Mouse (Mus musculus) hindlimb bud, embryonic 11.5 days (tissue): ENCODE data around the gene Otos.

Source experiments
- DNase-seq: peaks from one replicate; pipeline ENCODE4 v3.0.0-alpha.2; 2012; ENCODE audit warnings: low read depth, low spot score; ENCODE audit errors: extremely low spot score

Gene Otos

DNA sequence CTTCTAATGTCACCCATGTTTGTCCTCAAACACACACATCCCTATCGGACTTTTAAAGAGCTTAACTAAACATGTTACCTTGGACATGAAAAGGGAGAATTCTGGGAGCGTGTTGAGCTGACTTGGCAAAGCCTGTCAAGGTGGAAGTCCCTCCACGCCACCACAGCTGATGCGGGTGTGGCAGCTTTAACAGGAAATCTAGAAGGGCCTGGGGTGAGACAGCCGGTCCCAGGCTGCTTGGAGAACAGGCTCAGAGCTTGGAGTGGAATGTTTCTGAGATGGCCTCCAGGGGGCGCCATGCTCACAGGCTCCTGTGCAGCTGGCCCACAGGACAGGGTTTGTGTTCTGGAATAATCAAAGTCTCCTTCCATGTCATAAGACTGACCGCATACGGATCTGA is at the start of gene Otos:
TSS of gene Otos (minus strand) at position 169 of the 400 bp plus-strand sequence.
- DNase-seq: peak; percentile 46

DNA sequence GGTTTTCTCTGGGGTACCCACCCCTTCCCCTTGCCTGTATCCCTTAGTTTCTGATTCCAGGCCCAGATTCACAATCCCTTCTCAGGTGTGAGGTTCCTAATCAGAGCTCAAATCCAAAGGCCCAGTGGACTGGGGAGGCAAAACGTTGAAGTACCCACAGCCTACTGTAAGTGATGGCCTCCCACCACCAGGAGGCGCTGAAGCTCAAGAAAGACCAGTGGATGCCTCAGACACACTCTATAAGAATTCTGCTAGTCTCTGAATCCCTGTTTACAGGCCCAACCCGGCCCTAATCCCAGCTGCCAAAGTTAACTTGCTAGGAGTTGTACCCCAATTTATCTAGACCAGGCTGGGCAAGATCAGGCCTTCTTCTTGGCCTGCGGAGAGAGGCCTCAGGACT is 48.2 kb upstream of the Otos start:
- peak; percentile 56 for DNase-seq

DNA sequence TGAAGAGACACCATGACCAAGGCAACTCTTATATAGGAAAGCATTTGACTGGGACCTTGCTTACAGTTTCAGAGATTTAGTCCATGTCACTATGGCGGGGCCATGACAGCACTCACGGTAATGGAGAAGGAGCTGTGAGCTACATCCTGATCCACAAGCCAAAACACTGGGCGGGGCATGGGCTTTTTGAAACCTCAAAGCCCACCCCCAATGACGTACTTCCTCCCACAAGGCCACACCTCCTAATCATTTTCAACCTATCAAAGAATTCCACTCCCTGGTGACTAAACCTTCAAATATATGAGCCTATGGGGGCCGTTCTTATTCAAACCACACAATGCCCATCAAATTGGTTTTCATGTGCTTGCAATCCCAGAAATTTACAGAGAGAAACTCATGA is 47.1 kb upstream of the Otos start:
- no peak for DNase-seq

DNA sequence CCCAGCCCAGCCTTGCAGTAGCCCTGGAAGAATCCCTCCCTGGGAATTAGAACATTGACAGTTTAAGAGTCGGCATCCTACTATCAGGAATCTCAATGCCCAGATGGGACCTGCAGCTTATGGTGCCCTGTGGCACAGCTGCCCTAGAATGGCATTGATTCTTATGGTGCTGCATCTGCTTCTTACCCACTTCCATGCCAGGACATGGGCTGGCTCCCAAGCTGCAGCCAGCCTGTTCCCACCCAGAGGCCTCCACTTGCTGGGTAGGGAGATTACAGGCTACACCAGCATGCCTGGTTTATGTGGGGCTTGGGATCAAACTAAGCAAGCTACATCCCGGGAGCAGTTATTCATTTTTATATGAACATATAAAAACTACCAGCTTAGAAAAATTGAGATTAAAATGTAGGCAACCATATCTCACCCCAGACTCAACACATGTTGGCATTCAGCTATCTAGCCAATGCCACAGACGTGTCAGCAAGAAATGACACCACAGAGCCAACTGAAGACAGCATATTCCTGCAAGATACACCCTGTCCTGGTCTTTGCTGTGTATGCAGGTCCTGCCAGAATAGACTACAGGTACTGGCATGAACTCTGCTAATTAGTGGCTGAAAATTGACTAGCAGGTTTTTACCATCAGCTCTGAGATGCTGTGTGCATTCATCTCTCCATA is 42.7 kb upstream of the Otos start:
- no peak for DNase-seq

DNA sequence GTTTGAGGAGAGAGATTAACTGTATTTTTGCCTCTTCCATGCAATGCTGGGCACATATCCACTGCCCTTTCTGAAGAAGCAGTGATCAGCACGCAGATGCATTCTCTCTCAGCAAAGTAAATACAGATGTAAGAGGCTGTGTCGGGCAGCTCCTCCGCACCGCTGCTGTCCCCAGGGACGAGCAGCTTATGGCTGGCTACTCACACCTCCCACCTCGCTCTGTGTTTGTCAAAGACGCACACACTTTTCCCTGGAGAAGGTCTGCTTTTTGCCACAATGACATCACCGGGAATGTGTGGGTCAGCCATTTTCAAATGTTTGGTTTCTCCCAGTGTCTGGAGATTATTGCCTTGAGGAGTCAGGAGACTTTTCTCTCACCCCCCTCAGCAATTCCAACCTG is 38.4 kb upstream of the Otos start:
- no peak for DNase-seq

DNA sequence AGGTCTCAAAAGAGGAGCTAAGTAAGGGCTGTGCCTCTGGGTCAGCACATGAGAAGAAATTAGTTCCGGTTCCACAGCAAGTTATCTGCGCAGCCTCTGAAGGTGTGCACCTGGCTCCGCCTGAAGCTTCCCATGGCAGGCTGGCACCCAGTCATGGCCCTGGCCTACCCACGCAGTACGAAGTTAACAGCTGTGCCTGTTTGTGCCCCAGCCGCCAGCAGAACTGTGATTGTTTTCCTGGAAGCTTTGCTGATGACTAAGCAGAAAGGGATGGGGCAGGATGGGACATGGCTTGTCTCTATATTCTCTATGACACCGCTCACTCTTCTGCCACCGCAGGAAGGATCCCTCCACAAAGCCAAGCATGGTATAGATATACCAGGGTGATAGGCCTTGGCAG is 34.5 kb upstream of the Otos start:
- DNase-seq: no peak

DNA sequence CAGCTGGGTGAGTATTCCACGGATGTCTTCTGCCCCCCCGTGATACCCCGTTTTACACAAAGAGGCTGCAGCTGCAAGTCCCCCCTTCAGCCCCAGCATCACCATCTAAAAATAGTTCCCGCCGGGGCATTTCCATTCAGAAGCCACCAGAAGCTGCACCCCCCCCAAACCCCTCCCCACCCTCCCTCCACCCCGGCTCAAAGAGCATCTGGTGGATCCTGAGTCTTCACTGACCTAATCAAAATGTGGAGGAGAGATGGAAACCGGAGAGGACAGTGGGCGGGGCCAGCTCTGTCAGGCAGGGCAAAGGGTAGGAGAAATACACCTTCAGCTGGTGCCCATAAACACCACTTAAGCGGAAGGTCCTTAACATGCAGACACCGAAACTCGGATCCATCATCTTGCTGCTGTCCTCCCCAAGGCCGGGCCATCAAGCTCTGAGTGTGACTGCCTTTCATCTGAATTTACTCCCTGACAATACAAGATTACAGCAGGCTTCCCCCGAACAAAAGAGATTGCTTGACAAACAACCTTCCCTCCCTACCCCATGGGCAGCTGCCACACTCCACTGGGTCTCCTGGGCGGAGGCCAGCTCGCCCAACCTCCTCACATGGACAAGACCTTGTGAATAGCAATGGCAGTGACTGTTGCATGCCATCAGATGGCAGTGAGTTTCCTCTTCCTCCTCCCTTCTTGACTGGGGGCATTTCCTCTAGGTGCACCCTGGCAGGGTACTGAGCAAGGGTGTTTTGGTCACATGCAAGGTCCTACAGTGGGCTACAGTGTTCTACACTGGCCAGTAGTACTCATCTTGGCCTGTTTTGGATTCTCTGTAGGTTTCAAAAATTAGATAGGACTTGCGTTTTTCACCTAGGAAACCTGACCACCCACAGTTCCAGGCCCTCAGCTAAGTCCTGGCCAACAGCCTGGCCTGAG is 32.3 kb upstream of the Otos start:
- DNase-seq: no peak

DNA sequence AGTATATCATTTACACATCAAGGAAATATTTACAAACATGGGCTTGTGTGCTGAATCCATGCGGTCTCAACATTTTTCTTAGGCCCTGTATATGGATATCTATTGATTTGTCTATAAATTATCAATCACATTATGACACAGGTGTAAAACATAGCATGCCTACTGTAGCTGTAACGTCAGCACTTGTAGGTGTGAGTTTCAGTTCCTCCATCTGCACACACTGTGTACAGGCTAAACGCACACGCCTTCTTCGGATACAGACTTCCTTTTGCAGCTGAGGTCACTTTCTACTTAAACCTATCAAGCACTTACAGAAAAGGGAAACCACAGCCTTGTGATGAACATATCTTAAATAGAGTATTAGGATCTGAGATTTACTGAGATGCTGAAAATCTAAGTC is 30.1 kb upstream of the Otos start:
- DNase-seq: no peak

DNA sequence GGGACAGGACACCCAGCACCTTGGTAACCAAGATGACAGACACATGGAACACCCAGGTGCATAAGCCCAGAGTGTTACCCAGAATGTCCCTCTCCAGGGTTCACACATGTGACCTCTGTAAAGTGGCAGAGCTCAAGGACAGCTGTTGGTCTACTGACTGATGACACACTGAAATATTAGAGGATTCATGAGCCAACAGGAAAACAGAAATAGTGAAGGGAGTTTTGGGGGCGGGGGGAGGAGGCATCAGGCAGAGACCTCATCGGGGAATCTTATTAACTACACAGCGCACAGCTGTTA is 28.0 kb upstream of the Otos start:
- no peak for DNase-seq

DNA sequence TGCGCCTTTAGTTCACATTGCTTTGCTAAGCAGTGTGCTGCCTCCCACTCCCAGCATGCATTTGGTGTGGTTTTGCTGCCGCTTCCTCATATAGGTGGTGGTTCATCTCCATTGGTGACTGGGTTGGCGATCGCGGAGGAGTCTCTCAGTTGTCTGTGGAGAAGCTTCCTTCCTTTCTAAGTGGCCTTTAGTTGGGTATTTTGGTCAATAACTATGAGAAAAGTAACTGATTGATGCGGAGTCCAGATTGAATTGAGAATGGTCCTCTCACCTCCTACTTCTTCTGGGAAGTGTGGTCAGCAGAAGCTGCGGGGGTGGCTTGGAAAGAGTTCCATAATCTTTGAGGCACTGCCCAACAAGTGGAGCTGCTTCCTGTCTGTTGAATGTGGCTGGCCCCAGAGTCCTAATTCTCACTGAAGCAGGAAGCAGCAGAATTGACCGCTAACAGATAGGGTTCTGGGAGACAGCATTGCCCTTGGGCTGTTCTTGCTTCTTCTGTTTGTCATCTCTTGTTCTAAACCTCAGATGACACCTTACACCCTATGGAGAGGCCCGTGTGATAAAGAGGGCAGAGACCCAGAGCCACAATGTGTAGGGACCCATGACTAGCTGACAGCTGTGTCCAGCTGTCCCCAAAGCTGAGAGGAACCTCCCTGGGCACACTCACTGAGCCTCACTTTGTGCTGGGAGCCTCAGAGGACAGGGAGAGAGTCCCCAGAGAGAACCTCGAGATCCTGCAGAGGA is 27.5 kb upstream of the Otos start:
- DNase-seq: no peak

DNA sequence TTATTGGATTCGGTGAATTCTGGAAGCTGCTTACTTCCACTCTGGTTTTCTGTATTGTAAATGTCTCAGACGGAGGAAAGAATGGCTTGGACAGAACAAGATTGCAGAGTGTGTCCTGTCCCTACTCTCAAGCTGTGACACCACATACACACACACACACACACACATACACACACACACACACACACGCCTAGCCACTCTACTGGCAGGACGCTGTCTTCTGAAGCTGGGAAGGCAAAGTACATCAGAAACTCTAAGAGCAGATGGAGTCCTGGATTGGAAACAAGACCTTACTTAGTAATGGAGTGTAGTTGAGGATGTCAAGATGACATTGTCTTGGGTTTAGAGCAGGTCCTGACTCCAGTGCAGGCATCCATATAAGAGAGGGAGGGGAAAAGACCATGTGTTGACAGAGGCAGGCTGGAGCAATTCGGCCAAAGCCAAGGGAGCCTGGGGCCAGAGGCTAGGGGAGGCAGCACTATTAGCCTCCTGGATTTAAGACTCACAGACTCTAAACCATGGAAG is 24.7 kb upstream of the Otos start:
- no peak for DNase-seq

DNA sequence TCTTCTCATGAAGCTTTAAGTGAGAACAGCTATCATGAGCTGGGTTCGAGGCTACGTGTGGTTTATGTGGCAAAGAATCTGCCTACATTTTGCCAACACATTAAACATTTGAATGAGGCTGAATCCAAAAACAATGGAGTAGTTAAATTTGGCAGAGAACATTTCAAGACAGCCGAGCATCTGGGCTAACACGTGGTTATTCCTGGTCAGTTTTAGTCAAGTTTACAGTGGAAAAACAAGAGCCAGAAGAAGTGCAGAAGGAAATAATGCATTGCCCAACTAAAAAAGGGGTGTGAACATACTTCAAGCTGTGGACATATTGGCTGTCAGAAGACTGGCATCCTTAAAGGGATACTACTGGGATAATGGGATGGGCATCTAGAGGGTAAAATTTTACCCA is 22.7 kb upstream of the Otos start:
- no peak for DNase-seq

DNA sequence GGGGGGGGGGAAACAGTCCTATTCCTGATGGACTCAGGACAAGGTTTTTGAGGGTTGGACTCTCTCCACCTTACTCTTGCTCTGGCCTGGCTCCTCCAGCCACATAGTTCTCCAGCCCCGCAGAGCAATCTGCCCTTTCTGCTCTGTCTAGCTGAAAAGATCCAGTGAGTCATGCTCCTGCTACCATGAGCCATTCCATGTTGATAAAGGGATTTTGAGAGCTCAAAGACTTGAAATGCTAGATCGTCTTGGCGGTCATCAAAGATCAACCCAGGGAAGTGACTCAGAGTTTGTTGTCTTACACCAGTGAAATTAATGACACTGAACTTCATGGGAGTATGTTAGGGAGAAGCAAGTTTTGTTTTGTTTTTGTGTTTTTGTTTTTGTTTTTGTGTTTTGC is 20.8 kb upstream of the Otos start:
- DNase-seq: no peak

DNA sequence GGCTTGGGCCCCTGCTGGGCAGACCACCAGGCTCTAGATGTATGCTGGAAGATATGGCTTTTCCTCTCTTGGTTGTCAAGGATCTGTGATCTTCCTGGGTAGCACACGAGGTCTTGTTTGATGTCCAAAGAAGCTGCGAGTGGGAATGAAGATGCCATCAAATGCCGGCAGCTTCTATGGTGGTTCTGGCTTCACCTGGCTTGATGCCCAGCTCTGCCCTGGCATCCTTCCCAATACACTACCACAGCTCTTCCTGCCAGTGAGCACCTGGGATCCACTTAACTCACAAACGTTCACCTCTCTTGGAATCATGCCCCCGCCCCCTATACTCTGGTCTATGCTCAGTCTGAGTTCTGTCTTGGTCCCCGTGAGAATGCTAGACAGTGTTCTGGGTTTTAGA is 18.5 kb upstream of the Otos start:
- DNase-seq: no peak

DNA sequence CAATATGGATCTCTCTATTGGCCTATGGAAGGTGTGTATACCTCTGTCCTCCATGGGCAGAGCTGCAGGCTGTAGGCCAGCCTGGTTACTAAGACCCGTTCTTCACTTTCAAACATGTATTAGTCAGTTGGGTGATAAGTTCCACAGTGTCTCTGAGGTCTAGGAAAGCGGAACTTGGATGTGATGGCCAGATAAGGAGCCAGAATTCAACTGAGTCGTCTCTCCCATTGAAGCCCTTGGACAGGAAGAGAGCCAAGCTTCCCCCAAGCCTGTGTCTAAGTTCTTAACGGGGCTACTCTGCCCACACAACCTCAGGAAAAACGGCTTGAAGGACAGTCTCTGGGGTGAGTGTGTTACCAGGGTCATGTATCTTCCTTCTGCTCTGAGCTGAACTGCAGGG is 10.8 kb upstream of the Otos start:
- DNase-seq: no peak

DNA sequence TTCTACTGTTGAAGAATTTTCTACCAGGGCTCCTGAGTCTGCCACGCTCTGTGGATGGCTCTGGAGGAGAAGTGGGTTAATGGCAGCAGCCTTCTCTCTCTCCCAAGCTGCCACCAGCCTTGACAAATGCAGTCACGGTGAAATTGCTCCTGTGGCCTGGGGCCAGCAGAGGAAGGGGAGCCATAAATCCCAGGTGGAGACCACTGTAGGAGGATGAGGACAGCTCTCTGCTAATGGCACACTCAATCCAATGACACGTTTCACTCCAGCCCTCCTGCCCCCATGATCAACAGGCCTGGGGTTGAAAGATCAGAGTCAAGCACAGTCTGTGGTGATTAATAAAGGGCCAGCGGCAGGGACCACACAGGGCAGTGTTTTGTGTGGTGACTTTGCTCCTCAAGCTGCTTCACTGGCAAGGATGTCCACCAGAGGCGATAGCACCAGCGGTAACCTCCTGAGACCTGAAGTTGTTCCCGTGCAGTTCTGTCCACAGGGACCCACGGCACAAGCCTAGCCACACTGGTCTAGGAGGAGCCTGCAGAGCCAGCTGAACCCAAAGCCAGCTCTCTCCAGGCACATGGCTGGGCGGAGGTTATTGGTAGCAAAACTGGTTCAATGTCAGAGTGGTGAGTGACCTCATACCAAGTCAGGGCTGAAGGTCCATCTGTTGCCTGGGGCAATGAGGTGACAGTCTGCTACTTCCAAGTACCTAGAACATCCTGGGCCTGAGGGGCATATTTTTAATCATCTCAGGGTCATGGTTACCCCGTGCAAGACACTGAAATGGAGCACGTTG is 8.6 kb upstream of the Otos start:
- no peak for DNase-seq

DNA sequence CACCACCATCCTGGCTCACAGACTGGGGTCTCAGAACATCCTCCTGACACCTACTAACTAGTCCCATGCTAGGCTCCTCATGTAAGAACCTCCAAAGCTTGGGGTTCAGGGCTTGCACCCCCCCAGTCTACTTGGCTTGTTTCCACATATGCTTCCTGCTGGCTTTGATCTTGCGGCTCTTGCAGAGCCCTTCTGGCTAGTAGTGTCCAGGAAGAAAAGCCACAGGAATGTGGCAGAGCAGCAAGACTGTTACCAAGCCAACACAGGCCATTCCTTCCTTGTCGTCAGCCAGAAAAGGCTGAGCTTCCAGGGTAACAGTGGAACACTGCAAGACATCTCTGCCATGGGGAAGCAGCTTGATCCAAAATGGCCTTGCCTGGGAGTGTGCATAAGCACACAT is 6.0 kb upstream of the Otos start:
- no peak for DNase-seq

DNA sequence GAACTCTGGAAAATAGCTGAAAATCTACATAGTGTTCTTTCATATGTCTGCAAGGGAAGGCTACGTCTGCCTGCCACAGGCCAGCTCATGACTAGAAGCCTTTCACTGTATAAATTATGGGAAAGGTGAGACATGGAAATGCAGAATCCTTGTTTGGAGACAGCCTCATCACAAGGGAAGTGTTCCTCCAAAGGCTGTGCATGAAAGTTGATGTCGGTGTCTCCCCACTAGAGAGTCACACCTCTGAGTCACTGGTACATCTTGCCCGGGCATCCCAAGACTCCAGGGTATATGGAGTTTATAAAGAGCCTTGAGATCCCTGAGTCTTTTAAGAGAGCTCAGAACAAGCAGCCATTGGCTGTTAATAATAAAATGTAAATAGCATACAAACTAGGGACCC is 4.5 kb upstream of the Otos start:
- DNase-seq: no peak

DNA sequence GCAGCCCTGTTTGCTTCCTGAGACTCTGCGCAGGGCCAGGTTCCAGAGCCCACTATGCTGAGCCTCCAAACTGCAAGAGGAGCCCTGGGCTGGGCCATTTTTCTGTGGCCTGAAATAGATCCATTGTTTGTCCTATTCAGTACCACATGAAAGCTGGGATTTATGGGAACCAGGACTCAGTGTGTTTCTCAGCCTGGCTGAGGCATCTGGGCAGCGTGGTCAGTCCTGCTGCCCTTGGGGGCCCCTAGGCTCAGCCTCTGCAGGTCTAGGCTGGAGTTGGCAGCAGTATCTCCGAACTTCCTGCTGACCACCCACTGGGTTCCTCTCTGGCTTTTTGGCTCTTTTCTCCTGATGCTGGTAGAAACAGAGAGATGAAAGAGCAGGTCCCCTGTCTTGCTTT is 2.8 kb upstream of the Otos start:
- DNase-seq: no peak

DNA sequence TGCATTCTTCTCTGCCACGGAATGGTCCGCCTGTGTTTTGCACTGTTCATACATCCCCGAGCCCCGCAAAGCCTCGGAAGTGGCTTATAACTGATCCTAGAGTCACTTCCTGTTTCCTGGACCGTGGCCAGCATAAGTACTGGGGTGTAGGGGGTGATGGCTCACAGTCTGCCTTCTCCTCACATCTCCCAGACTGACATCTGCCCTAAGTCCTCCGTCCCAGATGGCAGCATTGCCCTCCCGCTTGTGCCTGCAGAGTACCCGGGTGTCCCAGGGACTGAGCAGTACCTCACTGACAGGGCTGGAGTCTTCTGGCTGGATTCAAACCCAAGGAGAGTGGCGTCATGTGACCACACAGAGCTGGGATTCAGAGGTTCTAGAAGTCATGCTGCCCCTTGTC is 444 bp downstream of the Otos start:
- DNase-seq: no peak

DNA sequence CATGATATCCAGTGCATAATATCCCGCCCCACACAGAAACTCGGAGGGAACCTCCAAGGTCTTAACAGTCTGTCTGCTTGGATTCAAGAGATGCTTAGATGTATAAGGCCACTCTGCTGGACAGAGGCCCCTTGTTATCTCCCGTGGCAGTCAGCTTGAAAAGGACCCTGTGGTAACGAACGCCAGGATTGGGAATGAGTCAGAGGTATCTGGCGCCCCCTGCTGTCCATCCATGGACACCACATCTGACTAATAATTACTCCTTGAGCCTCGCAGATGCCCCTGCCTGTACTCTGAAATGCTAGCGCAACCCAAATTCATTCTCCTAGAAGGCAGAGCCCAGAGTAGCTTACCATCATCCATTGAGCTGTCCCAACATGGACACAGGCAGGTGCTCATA is 889 bp downstream of the Otos start:
- DNase-seq: peak; percentile 50
